Mouse (Mus musculus) C2C12 (cell line): ENCODE measurements at regions not wholly inside any gene's neighbourhood (a gene's known extent, or its start where the extent isn't known, plus 50 kb on each side); places are given as distances from the start of the nearest gene placed in this dataset.
A peak's percentile ranks its signal among the peaks of the same experiment; 100 is the strongest.
"Not testable (repeated sequence)": the region's sequence is repeated elsewhere in the genome, so short reads cannot be mapped to it uniquely, and the experiment has no call there.

Experiments used
- H3K27me3 ChIP-seq: one replicate; pipeline ENCODE4 v1.6.1; 2011; ENCODE audit not compliant: control insufficient read depth, insufficient read depth, insufficient read length
- H3K36me3 ChIP-seq: one replicate; pipeline ENCODE4 v1.6.1; 2011; ENCODE audit not compliant: control insufficient read depth, insufficient read depth
- H3K4me3 ChIP-seq: one replicate; pipeline ENCODE4 v1.5.1; 2011; ENCODE audit warnings: mild to moderate bottlenecking, control low read depth; ENCODE audit not compliant: poor library complexity, insufficient read depth, severe bottlenecking
- H3K79me2 ChIP-seq: one replicate; pipeline ENCODE4 v1.6.1; 2011; ENCODE audit not compliant: control insufficient read depth, insufficient read depth
- H3K79me3 ChIP-seq: one replicate; pipeline ENCODE4 v1.6.1; 2011; ENCODE audit warnings: low read depth, control low read depth
- H3ac ChIP-seq: one replicate; pipeline ENCODE3; 2011; ENCODE audit warnings: low read depth; ENCODE audit not compliant: control insufficient read depth, insufficient read length
- CEBPB ChIP-seq: IDR thresholded peaks from one replicate; pipeline ENCODE4 v1.6.1; 2011; ENCODE audit warnings: low read depth, mild to moderate bottlenecking, control low read depth, moderate library complexity
- CTCF ChIP-seq: IDR thresholded peaks from one replicate; pipeline ENCODE4 v1.5.1; 2011; ENCODE audit not compliant: control insufficient read depth, insufficient read depth, insufficient read length
- FOSL1 ChIP-seq: IDR thresholded peaks from one replicate; pipeline ENCODE4 v1.8.0; 2011; ENCODE audit warnings: mild to moderate bottlenecking, low read length; ENCODE audit not compliant: poor library complexity, insufficient read depth, severe bottlenecking
- MAX ChIP-seq: IDR thresholded peaks from one replicate; pipeline ENCODE4 v1.6.1; 2011; ENCODE audit warnings: mild to moderate bottlenecking, control low read depth
- MYOD1 ChIP-seq: IDR thresholded peaks from one replicate; pipeline ENCODE4 v1.6.1; 2011; ENCODE audit warnings: low read depth; ENCODE audit not compliant: control insufficient read depth, insufficient read length
- MYOG ChIP-seq: IDR thresholded peaks from one replicate; pipeline ENCODE4 v1.6.1; 2011; ENCODE audit not compliant: control insufficient read depth, insufficient read length; ENCODE audit errors: extremely low read depth
- USF1 ChIP-seq: IDR thresholded peaks from one replicate; pipeline ENCODE4 v1.6.1; 2011; ENCODE audit warnings: low read depth, mild to moderate bottlenecking, control low read depth, moderate library complexity

- no peaks in the 10 kb centered on the region for H3K79me3 ChIP-seq
- no peaks in the 10 kb centered on the region for H3K36me3 ChIP-seq
- no peak overlapping the region for H3ac ChIP-seq
- TF ChIP-seq CEBPB = no peak
- no peak for TF ChIP-seq MAX
- no peak for TF ChIP-seq FOSL1
- TF ChIP-seq USF1 = no peak
- H3K27me3 ChIP-seq = no peaks in the 10 kb centered on the region
- no peak overlapping the region for H3K4me3 ChIP-seq
- H3K79me2 ChIP-seq = no peaks in the 10 kb centered on the region
Observed at GRCm38 (mm10) chr2:171887306-171887705, 156.0 kb downstream of the Cbln4 start.

GRCm38 (mm10) chr2:171879238-171879960, 163.9 kb downstream of the Cbln4 start:
- not testable (repeated sequence) for H3K4me3 ChIP-seq, H3ac ChIP-seq, H3K36me3 ChIP-seq, H3K27me3 ChIP-seq, H3K79me2 ChIP-seq, H3K79me3 ChIP-seq

- H3K4me3 ChIP-seq = no peak overlapping the region
- no peaks in the 10 kb centered on the region for H3K79me2 ChIP-seq
- H3K79me3 ChIP-seq = no peaks in the 10 kb centered on the region
- no peaks in the 10 kb centered on the region for H3K36me3 ChIP-seq
- H3K27me3 ChIP-seq = no peaks in the 10 kb centered on the region
- no peak overlapping the region for H3ac ChIP-seq
- TF ChIP-seq CTCF (no peak), MYOD1 (peak; percentile 65)
Observed at GRCm38 (mm10) chr2:171867550-171867949, 175.7 kb downstream of the Cbln4 start.

- no peaks in the 10 kb centered on the region for H3K36me3 ChIP-seq
Observed at GRCm38 (mm10) chr2:171864376-171864965, 178.8 kb downstream of the Cbln4 start.

GRCm38 (mm10) chr2:171862626-171863025, 180.6 kb downstream of the Cbln4 start:
- Histone ChIP-seq H3ac (no peak overlapping the region), H3K36me3 (no peaks in the 10 kb centered on the region), H3K79me3 (no peaks in the 10 kb centered on the region), H3K79me2 (no peaks in the 10 kb centered on the region), H3K27me3 (no peaks in the 10 kb centered on the region), H3K4me3 (no peak overlapping the region)
- TF ChIP-seq MAX = no peak
- no peak for TF ChIP-seq FOSL1
- no peak for TF ChIP-seq USF1
- no peak for TF ChIP-seq MYOG
- TF ChIP-seq CEBPB = no peak

More at GRCm38 (mm10) chr2:171864376-171864965, 178.8 kb downstream of the Cbln4 start:
- Histone ChIP-seq H3K79me2 (no peaks in the 10 kb centered on the region), H3K27me3 (no peaks in the 10 kb centered on the region), H3K79me3 (no peaks in the 10 kb centered on the region), H3K4me3 (no peak overlapping the region), H3ac (no peak overlapping the region)
- TF ChIP-seq MYOD1 (peak; percentile 80), CEBPB (no peak)

GRCm38 (mm10) chr2:171858894-171859293, 184.4 kb downstream of the Cbln4 start:
- Histone ChIP-seq H3K79me3 (no peaks in the 10 kb centered on the region), H3K79me2 (no peaks in the 10 kb centered on the region), H3ac (no peak overlapping the region), H3K27me3 (no peaks in the 10 kb centered on the region), H3K36me3 (no peaks in the 10 kb centered on the region), H3K4me3 (no peak overlapping the region)
- TF ChIP-seq CTCF = no peak
- TF ChIP-seq USF1 = no peak
- TF ChIP-seq MYOD1 = no peak
- no peak for TF ChIP-seq FOSL1
- no peak for TF ChIP-seq CEBPB
- TF ChIP-seq MAX = no peak
- TF ChIP-seq MYOG = no peak
